Mouse (Mus musculus) hindbrain, embryonic 10.5 days (tissue): Measurements from ENCODE around the gene Cdk19. TPM values are rescaled to one million over a fixed set of nuclear protein-coding genes. Genes with fewer than 3 reads are reported as not detected.

ENCODE experiments used
- DNase-seq: peaks from one replicate; pipeline ENCODE4 v3.0.0-alpha.2; 2017; ENCODE audit warnings: low spot score
- H3K27ac ChIP-seq: fragments of 300-500 bp; sonication (generic); 2 replicates; pipeline ENCODE4 v1.5.1; 2016; ENCODE audit warnings: mild to moderate bottlenecking, moderate library complexity
- H3K27me3 ChIP-seq: fragments of 300-500 bp; sonication (generic); 2 replicates; pipeline ENCODE4 v1.6.1; 2016; ENCODE audit warnings: mild to moderate bottlenecking; ENCODE audit not compliant: poor library complexity, insufficient read depth, severe bottlenecking
- H3K36me3 ChIP-seq: fragments of 300-500 bp; sonication (generic); 2 replicates; pipeline ENCODE4 v1.6.1; 2016; ENCODE audit warnings: mild to moderate bottlenecking, moderate library complexity
- H3K4me1 ChIP-seq: fragments of 300-500 bp; sonication (generic); replicated peaks from 2 replicates; pipeline ENCODE4 v1.6.1; 2016; ENCODE audit warnings: mild to moderate bottlenecking
- H3K4me3 ChIP-seq: fragments of 300-500 bp; sonication (generic); 2 replicates; pipeline ENCODE4 v1.5.1; 2016; ENCODE audit warnings: mild to moderate bottlenecking, moderate library complexity
- H3K9me3 ChIP-seq: fragments of 300-500 bp; sonication (generic); 2 replicates; pipeline ENCODE4 v1.6.1; 2016; ENCODE audit warnings: mild to moderate bottlenecking, moderate library complexity
- whole genome bisulfite sequencing: fragments of 180-500 bp; shearing (Covaris S2); methylation state at CpG from one replicate; pipeline ENCODE4 v1.1.7; 2016; 5-methylcytosine and 5-hydroxymethylcytosine counted together
- polyA plus RNA-seq: library from polyadenylated mRNA; unstranded; fragments of >200 nt; fragmentation: Nextera tagmentation; extraction: Ambion mirVana; gene quantifications from 2 replicates; pipeline ENCODE4 v1.2.1, GENCODE M21; 2016

The Cdk19 gene
- polyA plus RNA-seq, 1 experiment from 2014 or later = 7.0 TPM

GRCm38 (mm10) chr10:40320306-40320705, 19.1 kb upstream of the Cdk19 start:
- 93% methylated on average over 10 of the region's 10 CpGs for WGBS
- H3K36me3 ChIP-seq = no peaks in the 10 kb centered on the region

DNA sequence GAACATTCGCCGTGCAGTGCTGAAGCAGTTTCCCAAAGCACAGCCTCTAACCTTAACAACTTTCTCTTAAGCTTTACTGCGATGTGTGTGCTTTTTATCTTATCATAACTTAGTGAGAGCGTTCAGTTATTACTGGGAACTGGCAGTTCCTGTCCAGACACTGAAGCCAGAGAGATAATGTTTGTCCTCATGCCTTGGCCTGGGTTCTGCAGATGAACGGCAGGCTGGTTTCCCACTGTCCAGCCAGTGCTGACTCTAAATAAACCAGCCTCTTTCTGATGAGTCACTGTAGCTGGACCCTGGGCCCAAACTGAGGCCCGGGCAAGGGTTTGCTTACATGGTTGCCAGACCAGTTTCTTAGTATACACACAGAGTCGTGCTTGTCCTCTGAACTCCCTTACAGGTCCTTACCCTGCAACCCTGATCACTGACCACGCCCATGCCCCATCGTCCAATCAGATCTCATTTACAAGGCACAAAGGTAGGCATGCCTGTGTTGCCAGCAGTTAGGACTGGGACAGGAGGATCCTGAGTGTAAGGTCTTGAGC, 11.3 kb upstream of the Cdk19 start:
- H3K27me3 ChIP-seq = no peaks in the 10 kb centered on the region
- H3K4me1 ChIP-seq = no peaks in the 10 kb centered on the region
- WGBS = 86% methylated on average over 9 of the region's 9 CpGs
- H3K9me3 ChIP-seq = 0 out of 2 replicates have a peak, but pooled peaks cover 5% of the 10 kb centered on the region
- no peak overlapping the region for H3K27ac ChIP-seq
- H3K4me3 ChIP-seq = no peak overlapping the region
- no peak for DNase-seq
- H3K36me3 ChIP-seq = no peaks in the 10 kb centered on the region

More at GRCm38 (mm10) chr10:40320306-40320705, 19.1 kb upstream of the Cdk19 start:
- H3K4me1 ChIP-seq = no peaks in the 10 kb centered on the region
- no peak for DNase-seq
- 0 out of 2 replicates have a peak, but pooled peaks cover 6% of the 10 kb centered on the region for H3K9me3 ChIP-seq
- H3K27me3 ChIP-seq = no peaks in the 10 kb centered on the region
- H3K27ac ChIP-seq = no peak overlapping the region
- no peak overlapping the region for H3K4me3 ChIP-seq

GRCm38 (mm10) chr10:40330262-40330661, 9.1 kb upstream of the Cdk19 start:
- H3K27me3 ChIP-seq = no peaks in the 10 kb centered on the region
- no peaks in the 10 kb centered on the region for H3K36me3 ChIP-seq
- no peak overlapping the region for H3K27ac ChIP-seq
- 0 out of 2 replicates have a peak, but pooled peaks cover 5% of the 10 kb centered on the region for H3K9me3 ChIP-seq
- H3K4me3 ChIP-seq = no peak overlapping the region
- no peaks in the 10 kb centered on the region for H3K4me1 ChIP-seq
- DNase-seq = no peak
- WGBS = 82% methylated on average over 1 of the region's 1 CpGs

DNA sequence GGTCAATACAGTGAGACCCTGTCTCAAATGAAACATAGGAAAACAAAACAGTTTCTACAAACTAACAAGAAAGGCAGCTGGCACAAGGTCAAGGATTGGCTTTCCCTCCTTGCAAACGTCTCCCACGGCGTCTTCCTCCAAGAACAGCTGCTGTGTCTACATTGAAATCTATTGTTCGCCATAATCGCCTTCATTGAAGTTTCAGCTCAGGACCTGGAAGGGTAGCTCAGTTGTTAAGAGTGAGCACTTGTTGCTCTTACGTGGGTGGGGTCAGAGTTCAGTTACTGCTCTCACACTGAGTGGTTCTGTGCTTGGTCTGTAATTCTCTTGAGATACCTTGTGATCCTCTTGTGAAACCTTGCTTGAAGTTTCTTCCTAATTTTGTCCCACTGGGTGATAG, 6.5 kb upstream of the Cdk19 start:
- WGBS = 78% methylated on average over 6 of the region's 6 CpGs

GRCm38 (mm10) chr10:40342036-40342435, 2.7 kb downstream of the Cdk19 start:
- Histone ChIP-seq H3K27ac (no peak overlapping the region), H3K9me3 (no peaks in the 10 kb centered on the region), H3K27me3 (no peaks in the 10 kb centered on the region), H3K4me1 (peaks cover 5% of the 10 kb centered on the region; the same call in 1 of the 2 replicates), H3K36me3 (no peaks in the 10 kb centered on the region), H3K4me3 (no peak overlapping the region)
- no peak for DNase-seq
- 89% methylated on average over 4 of the region's 4 CpGs for WGBS

More for the DNA sequence above, 6.5 kb upstream of the Cdk19 start:
- Histone ChIP-seq H3K27me3 (no peaks in the 10 kb centered on the region), H3K4me1 (no peaks in the 10 kb centered on the region), H3K36me3 (no peaks in the 10 kb centered on the region), H3K27ac (no peak overlapping the region), H3K9me3 (0 out of 2 replicates have a peak, but pooled peaks cover 5% of the 10 kb centered on the region), H3K4me3 (no peak overlapping the region)
- DNase-seq = no peak

- WGBS = 75% methylated on average over 3 of the region's 3 CpGs
- H3K36me3 ChIP-seq = no peaks in the 10 kb centered on the region
- no peak overlapping the region for H3K4me3 ChIP-seq
- no peaks in the 10 kb centered on the region for H3K27me3 ChIP-seq
- DNase-seq = no peak
- no peak overlapping the region for H3K27ac ChIP-seq
- peaks cover 24% of the 10 kb centered on the region for H3K4me1 ChIP-seq
- no peaks in the 10 kb centered on the region for H3K9me3 ChIP-seq
Observed at GRCm38 (mm10) chr10:40346776-40347403, 7.5 kb downstream of the Cdk19 start.

- peak overlapping the region; percentile 92 for H3K4me3 ChIP-seq
- no peaks in the 10 kb centered on the region for H3K9me3 ChIP-seq
- peak overlapping the region; percentile 96 for H3K27ac ChIP-seq
- 84% methylated on average over 9 of the region's 9 CpGs for WGBS
- H3K27me3 ChIP-seq = no peaks in the 10 kb centered on the region
- no peaks in the 10 kb centered on the region for H3K36me3 ChIP-seq
- peaks cover 24% of the 10 kb centered on the region for H3K4me1 ChIP-seq
- DNase-seq = no peak
Observed at GRCm38 (mm10) chr10:40347461-40347954, 8.1 kb downstream of the Cdk19 start.

DNA sequence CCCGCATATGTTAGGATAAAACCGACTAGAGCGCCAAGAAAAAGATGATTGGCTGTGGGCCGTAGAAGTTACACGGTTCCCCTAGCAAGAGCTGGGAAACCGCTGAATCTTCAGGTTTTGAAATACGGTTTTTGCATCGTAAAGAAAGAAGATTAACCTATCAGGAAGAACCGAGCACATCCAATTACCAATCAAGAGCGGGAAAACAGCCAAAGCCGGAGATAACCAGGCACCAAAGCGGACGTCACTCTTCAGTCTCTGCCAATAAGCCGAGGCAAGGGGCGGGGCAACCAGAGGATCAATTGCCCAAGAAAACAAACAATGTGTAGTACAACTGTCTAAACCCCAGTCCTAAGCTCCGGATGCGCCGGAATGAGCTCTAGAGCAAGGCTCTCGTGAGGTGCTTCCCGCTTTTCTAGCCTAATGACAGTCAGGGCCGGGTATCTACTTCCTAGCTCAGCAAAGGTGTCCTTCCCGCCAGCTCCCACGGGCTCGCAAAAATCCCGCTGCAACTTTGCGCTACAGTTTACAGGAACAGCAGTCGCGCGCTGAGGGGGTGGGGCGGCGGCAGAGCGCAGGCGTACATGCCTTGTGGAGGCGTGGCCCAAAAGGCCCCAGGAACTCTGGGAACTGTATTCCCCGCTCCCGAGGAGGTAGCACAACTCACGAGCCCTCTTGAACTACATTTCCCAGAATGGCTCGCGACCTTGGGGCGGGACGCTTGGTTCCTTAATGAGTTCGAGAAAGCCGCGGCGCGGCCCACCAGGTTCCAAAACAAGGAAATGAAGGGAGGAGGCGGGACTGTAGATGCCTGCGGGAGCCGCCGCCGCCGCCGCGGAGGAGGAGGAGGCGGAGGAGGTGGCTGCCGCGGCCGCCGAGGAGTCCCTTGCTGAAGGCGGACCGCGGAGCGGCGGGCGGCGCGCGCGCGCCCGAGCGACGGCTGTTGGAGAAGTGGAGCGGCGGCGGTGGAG, 9.5 kb downstream of the Cdk19 start:
- WGBS = under 1% methylated on average over 76 of the region's 76 CpGs
- Histone ChIP-seq H3K4me1 (peaks cover 24% of the 10 kb centered on the region), H3K9me3 (no peaks in the 10 kb centered on the region), H3K27ac (peak overlapping the region; percentile 96), H3K4me3 (peak overlapping the region; percentile 92), H3K27me3 (no peaks in the 10 kb centered on the region), H3K36me3 (no peaks in the 10 kb centered on the region)
- peak; percentile 98 for DNase-seq

DNA sequence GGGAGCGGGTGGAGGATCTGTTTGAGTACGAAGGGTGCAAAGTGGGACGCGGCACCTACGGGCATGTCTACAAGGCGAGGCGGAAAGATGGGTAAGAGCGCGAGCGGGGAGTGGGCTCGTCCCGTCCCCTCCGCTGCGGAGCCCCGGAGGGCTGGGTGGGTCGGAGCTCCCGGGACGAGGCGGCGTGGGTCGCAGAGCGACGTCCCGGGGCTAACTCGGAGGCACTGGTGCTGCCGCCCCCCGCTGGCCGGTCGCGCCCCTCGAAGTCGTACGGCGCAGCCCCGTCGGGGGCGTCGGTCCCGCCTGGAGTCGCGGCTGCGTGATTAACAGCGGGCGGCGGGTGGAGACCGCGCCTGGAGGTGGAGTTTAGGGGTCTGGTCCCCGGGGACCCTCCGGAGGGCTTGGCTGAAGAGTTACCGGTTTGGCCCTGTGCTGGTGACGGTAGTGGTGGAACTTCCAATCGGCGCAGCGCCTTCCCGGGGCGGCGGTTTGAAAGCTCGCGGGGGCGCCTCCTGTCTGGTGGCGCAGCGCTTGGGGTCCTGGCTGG, 10.3 kb downstream of the Cdk19 start:
- H3K4me3 ChIP-seq = peak overlapping the region; percentile 92
- DNase-seq = peak; percentile 76
- no peaks in the 10 kb centered on the region for H3K27me3 ChIP-seq
- H3K36me3 ChIP-seq = no peaks in the 10 kb centered on the region
- peak overlapping the region; percentile 96 for H3K27ac ChIP-seq
- no peaks in the 10 kb centered on the region for H3K9me3 ChIP-seq
- H3K4me1 ChIP-seq = peaks cover 24% of the 10 kb centered on the region
- WGBS = under 1% methylated on average over 62 of the region's 62 CpGs

DNA sequence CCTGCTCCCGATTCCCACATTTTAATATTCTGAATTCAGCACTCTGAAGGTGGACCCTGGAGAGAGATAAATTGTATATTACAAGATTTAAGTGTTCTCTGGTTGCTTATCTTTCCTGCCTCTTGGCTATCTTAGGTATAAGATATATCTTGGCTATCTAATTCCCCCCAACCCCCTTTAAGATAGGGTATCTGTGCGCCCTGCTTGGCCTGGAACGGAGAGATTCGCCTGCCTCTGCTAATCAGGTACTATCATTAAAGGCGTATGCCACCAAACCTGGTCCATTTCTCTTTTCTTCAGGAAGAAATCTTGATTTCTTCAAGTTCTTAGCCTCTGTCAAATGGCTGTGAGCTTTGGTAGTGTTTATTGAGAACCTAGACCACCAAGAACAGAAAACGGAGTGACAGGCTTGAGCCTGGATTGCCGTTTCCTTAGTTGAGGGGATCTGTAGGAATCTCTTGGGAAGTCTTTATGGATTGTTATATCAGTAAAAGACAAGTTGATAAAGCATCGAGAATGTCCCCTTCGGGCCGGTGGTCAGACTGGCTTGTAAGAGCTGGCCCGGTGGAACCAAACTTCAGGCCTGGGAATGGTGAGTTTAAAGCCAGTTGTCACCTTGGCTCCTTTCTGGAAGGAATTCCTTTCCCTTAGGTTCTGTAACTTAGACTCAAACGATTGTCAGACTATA, 11.0 kb downstream of the Cdk19 start:
- Histone ChIP-seq H3K27ac (peak overlapping the region; percentile 96), H3K9me3 (no peaks in the 10 kb centered on the region), H3K4me1 (peaks cover 24% of the 10 kb centered on the region), H3K4me3 (peak overlapping the region; percentile 92), H3K27me3 (no peaks in the 10 kb centered on the region), H3K36me3 (no peaks in the 10 kb centered on the region)
- WGBS = 58% methylated on average over 12 of the region's 12 CpGs
- no peak for DNase-seq

GRCm38 (mm10) chr10:40351156-40351555, 11.8 kb downstream of the Cdk19 start:
- Histone ChIP-seq H3K36me3 (no peaks in the 10 kb centered on the region), H3K4me1 (peaks cover 24% of the 10 kb centered on the region), H3K9me3 (no peaks in the 10 kb centered on the region), H3K27ac (no peak overlapping the region), H3K27me3 (no peaks in the 10 kb centered on the region), H3K4me3 (peak overlapping the region; percentile 92; the same call in 1 of the 2 replicates)
- WGBS = 73% methylated on average over 4 of the region's 4 CpGs
- DNase-seq = no peak

GRCm38 (mm10) chr10:40354081-40354480, 14.7 kb downstream of the Cdk19 start:
- DNase-seq = no peak
- Histone ChIP-seq H3K36me3 (no peaks in the 10 kb centered on the region), H3K27me3 (no peaks in the 10 kb centered on the region), H3K9me3 (no peaks in the 10 kb centered on the region), H3K4me3 (no peak overlapping the region), H3K4me1 (peaks cover 16% of the 10 kb centered on the region), H3K27ac (no peak overlapping the region)
- WGBS = 91% methylated on average over 9 of the region's 9 CpGs
